Mouse (Mus musculus) T-helper 1 cell (primary cell): ENCODE data around the gene Stx6.

Experiments
- in situ Hi-C: fragments of 300-600 bp; cut with MboI, MseI; formaldehyde crosslinking; loops from one replicate; pipeline ENCODE4 v1.15.1; 2025; ENCODE audit warnings: high pct_unique_total_duplicates

Gene Stx6

GRCm38 (mm10) chr1:155232786-155233185 lies 74.3 kb downstream of the Stx6 start:
- in situ Hi-C loops: no loop called here

GRCm38 (mm10) chr1:155233378-155233777 lies 74.9 kb downstream of the Stx6 start:
- in situ Hi-C loops: no loop called here

- in situ Hi-C loops: no loop called here
Observed at GRCm38 (mm10) chr1:155233931-155234607, 75.6 kb downstream of the Stx6 start.

- in situ Hi-C loops: no loop called here
Observed at GRCm38 (mm10) chr1:155235641-155236040, 77.1 kb downstream of the Stx6 start.

- in situ Hi-C loops: no loop called here
Observed at GRCm38 (mm10) chr1:155236306-155237024, 78.0 kb downstream of the Stx6 start.

GRCm38 (mm10) chr1:155237390-155237789 lies 78.9 kb downstream of the Stx6 start:
- in situ Hi-C loops: no loop called here

- in situ Hi-C loops: no loop called here
Observed at GRCm38 (mm10) chr1:155238126-155238525, 79.6 kb downstream of the Stx6 start.

- in situ Hi-C loops: no loop called here
Observed at GRCm38 (mm10) chr1:155239169-155239568, 80.7 kb downstream of the Stx6 start.

- in situ Hi-C loops: no loop called here
Observed at GRCm38 (mm10) chr1:155239962-155240717, 81.6 kb downstream of the Stx6 start.

- in situ Hi-C loops: no loop called here
Observed at GRCm38 (mm10) chr1:155241701-155242487, 83.4 kb downstream of the Stx6 start.

- in situ Hi-C loops: no loop called here
Observed at GRCm38 (mm10) chr1:155242488-155242745, 83.9 kb downstream of the Stx6 start.

- in situ Hi-C loops: no loop called here
Observed at GRCm38 (mm10) chr1:155243797-155244770, 85.6 kb downstream of the Stx6 start, which contains the start of gene BC034090. BC034090 (minus strand) TSS chr1:155244444.

- in situ Hi-C loops: no loop called here
Observed at GRCm38 (mm10) chr1:155244771-155245211, 86.3 kb downstream of the Stx6 start.

GRCm38 (mm10) chr1:155245516-155245915 lies 87.0 kb downstream of the Stx6 start:
- in situ Hi-C loops: no loop called here

GRCm38 (mm10) chr1:155247441-155247840 lies 88.9 kb downstream of the Stx6 start:
- in situ Hi-C loops: no loop called here

GRCm38 (mm10) chr1:155248041-155248440 lies 89.5 kb downstream of the Stx6 start:
- in situ Hi-C loops: no loop called here

- in situ Hi-C loops: no loop called here
Observed at GRCm38 (mm10) chr1:155249896-155250295, 91.4 kb downstream of the Stx6 start.

- in situ Hi-C loops: no loop called here
Observed at GRCm38 (mm10) chr1:155250531-155251135, 92.1 kb downstream of the Stx6 start.

- in situ Hi-C loops: no loop called here
Observed at GRCm38 (mm10) chr1:155251596-155251995, 93.1 kb downstream of the Stx6 start.

GRCm38 (mm10) chr1:155252631-155253121 lies 94.2 kb downstream of the Stx6 start:
- in situ Hi-C loops: no loop called here
